Mouse (Mus musculus) E14TG2a.4 (cell line): ENCODE measurements around the gene Pigq.
A peak's percentile ranks its signal among the peaks of the same experiment; 100 is the strongest.

Experiments used
- H3K27me3 ChIP-seq: 2 replicates; pipeline ENCODE4 v1.6.1; 2014; ENCODE audit warnings: low read length, control low read depth; ENCODE audit not compliant: insufficient read depth
- H3K36me3 ChIP-seq: 2 replicates; pipeline ENCODE4 v1.6.1; 2014; ENCODE audit warnings: low read length, control low read depth; ENCODE audit not compliant: insufficient read depth
- H3K4me1 ChIP-seq: replicated peaks from 2 replicates; pipeline ENCODE4 v1.6.1; 2014; ENCODE audit warnings: low read depth, low read length, control low read depth
- H3K4me3 ChIP-seq: replicated peaks from 2 replicates; pipeline ENCODE4 v1.5.1; 2014; ENCODE audit warnings: mild to moderate bottlenecking, low read length
- H3K9me3 ChIP-seq: 2 replicates; pipeline ENCODE4 v1.6.1; 2014; ENCODE audit warnings: low read length, control low read depth
- CTCF ChIP-seq: conservative IDR thresholded peaks from 2 replicates; pipeline ENCODE4 v1.5.1; 2014; ENCODE audit warnings: low read length
- NANOG ChIP-seq: IDR thresholded peaks from 2 replicates; pipeline ENCODE4 v1.6.1; 2014; ENCODE audit warnings: borderline replicate concordance, low read length, mixed read lengths
- POU5F1 ChIP-seq: IDR thresholded peaks from 2 replicates; pipeline ENCODE4 v1.6.1; 2014; ENCODE audit warnings: low read length, borderline replicate concordance

Pigq gene

DNA sequence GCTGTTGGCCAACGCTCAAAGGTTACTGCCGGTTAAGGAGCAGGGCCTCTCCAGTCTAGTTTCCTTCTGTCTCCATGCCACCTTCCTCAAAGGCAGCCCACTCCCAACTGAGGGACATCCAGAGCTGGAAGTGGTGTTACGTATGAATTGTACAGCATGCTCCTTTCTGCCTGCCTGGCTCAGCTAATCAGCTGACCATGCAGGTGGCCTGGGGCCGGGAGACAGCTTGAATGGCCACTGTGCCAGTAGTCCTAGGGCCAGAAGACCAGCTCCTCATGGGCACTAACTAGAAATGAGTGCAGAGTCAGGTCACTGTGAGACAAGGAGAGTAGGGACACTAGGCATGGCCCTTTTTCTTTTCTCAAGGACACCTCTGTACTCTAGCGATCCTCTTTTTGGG, 8.4 kb upstream of the Pigq start:
- no peak for TF ChIP-seq POU5F1
- TF ChIP-seq CTCF: no peak
- TF ChIP-seq NANOG: no peak
- Histone ChIP-seq H3K4me3 (no peak overlapping the region), H3K9me3 (no peaks in the 10 kb centered on the region), H3K4me1 (peaks cover 13% of the 10 kb centered on the region), H3K27me3 (peaks cover 49% of the 10 kb centered on the region), H3K36me3 (no peaks in the 10 kb centered on the region)

DNA sequence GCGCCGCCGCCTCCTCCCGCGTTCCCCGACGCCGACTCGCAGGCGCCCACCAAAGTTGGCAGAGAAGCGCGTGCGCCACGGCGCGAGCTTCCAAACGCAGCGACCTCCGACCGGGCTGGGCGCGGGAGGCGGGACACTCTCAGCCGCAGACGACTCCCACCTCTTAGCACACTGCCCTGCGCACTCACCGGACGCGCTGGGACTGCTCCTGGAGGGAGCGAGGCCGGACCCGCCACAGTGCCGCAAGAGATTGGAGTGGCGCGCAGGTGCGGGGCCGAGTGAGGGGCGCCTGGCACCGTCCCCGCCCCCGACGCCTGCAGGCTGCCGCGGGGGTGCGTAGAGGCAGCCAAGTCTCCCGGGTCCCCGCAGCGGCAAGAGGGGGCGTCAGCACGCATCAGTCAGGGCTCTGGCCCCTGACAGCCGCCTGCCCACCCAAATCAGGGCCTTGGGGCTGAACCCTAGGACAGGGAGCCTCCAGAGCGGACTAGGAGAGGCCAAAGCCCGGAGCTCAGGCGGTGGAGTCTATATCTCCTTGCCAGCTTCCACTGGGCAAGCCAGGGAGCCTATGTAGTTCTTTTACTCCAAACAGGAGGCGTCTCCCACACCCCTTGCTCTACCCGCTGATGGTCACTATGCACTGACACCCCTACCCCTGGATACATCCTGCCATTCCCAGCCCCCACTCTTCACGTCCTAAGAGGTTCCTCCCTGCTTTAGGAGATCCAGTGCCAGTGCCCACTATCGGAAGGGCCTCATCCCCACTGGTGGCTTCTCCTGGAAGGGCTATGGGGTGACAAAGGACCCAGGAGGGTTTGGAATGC, 7.3 kb upstream of the Pigq start, which contains the start of gene A930017K11Rik:
TSS of gene A930017K11Rik (minus strand) at position 763 of the 821 bp plus-strand sequence.
- Histone ChIP-seq H3K4me3 (peak within 1 kb of the TSS; percentile 84), H3K36me3 (no peaks in the 10 kb centered on the region), H3K27me3 (peaks cover 52% of the 10 kb centered on the region), H3K9me3 (no peaks in the 10 kb centered on the region), H3K4me1 (peaks cover 13% of the 10 kb centered on the region)
- TF ChIP-seq NANOG (no peak), CTCF (no peak), POU5F1 (no peak)

DNA sequence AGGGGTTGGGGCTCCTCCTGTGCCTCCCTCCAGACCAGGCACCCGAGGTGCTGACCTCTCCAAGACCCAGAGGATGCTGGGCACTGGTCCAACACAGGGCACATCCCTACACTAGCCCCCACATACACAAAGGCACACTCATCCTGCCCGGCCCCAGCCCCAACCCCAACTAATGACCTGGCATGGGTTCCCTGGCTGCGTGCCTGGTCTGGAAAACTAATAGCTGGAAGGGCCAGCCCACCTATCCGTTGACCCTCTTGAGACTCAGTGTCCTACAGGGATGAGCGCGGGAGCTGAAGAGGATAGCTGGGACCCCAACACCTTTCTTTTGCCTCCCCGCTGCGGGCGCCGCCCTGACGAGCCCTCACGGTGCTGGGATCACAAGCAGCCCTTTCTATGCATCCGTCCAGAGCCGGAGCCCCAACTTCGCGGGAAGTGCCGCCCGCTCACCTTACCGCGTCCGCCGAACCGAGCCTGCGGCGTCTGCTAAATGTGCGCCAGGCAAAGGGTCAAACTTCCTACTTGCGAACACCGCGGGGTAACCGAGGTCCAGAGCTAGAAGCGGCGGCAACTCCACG, 6.6 kb upstream of the Pigq start:
- peak overlapping the region; percentile 84 for H3K4me3 ChIP-seq
- TF ChIP-seq POU5F1 (no peak), CTCF (no peak), NANOG (no peak)
- H3K27me3 ChIP-seq: peaks cover 52% of the 10 kb centered on the region
- peaks cover 14% of the 10 kb centered on the region for H3K4me1 ChIP-seq
- no peaks in the 10 kb centered on the region for H3K9me3 ChIP-seq
- no peaks in the 10 kb centered on the region for H3K36me3 ChIP-seq

DNA sequence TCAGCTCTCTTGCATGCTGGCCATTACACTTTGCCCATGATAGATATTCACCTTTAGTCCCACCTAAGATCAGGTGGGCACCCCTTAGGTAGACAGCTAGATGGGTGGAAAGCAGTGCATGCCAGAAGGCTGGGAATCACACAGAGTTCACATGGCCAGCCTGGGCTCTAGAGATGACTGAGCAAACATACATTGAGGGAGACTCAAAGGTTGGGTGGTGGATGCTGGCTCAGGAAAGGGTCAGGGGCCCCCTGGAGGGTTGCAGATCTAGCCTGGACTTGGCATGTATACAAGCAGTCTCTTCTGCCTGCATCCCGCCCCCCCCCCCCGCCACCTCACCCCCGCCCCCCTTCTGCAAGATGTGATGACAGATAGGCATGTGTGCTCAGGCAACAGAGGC, 6.0 kb upstream of the Pigq start:
- peaks cover 20% of the 10 kb centered on the region for H3K4me1 ChIP-seq
- H3K27me3 ChIP-seq: peaks cover 52% of the 10 kb centered on the region
- H3K4me3 ChIP-seq: peak overlapping the region; percentile 84
- no peaks in the 10 kb centered on the region for H3K9me3 ChIP-seq
- no peaks in the 10 kb centered on the region for H3K36me3 ChIP-seq
- TF ChIP-seq POU5F1 (no peak), CTCF (no peak), NANOG (no peak)

DNA sequence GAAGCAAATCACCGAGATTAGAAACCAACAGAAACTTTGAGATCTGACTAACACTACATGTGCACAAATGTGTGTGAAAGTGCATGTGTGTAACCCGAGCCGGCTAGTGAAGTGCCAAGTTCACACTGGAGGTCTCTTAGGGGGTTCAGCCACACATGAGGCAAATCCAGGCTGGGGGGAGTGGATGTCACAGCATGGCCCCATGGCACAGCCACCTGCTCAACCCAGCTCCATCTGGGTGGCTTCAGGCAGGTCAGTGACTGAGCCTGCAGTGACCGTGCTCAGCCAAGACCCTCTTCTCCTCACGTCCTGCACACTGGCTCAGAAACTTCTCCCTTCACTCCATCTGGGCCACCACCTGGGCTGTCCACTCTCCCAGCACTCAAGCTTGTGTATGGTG, 5.2 kb upstream of the Pigq start:
- TF ChIP-seq CTCF (no peak), NANOG (no peak), POU5F1 (no peak)
- H3K36me3 ChIP-seq: no peaks in the 10 kb centered on the region
- peaks cover 52% of the 10 kb centered on the region for H3K27me3 ChIP-seq
- H3K4me1 ChIP-seq: peaks cover 27% of the 10 kb centered on the region
- no peak overlapping the region for H3K4me3 ChIP-seq
- no peaks in the 10 kb centered on the region for H3K9me3 ChIP-seq

DNA sequence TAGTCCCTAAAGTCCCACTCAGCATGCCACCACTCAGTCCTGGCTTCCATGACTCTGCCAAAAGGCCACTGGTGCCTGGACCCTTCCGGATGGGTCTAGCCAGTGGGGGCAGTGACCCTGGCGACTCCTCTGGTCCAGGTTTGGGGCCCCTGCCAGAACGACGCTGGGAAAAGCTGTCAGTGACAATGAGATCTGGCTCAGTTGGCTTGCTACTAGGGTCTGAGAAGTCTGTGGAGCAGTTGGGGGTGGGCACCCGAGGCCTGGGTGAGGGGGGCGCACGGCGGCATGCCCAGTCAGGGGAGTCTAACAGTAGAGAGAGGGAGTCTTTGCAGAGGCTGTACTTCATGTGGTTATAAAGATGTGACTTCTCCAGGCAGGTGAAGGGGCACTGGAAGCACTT, 3.3 kb upstream of the Pigq start:
- Histone ChIP-seq H3K4me3 (no peak overlapping the region), H3K27me3 (peaks cover 41% of the 10 kb centered on the region), H3K36me3 (no peaks in the 10 kb centered on the region), H3K9me3 (no peaks in the 10 kb centered on the region), H3K4me1 (peaks cover 44% of the 10 kb centered on the region)
- no peak for TF ChIP-seq POU5F1
- TF ChIP-seq NANOG: no peak
- no peak for TF ChIP-seq CTCF

DNA sequence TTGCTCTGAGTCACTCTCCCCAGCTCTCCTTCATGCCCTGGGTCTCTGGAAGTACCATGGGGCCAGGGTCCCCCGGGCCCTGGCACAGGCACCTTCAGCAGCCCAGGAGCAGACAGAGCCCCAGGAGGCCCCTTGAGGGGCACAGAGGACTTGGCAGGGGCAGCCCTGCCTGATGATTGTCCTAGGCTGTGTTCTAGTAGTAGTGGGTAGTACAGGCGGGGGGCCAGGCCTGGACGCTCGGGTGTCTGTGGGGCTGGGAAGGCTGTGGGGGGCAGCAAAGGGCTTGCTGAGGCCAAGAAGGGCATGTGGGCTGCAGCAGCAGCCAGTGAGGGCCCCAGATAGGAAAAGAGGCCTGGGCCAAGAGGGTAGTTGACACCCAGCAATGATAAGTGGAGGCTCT, 2.8 kb upstream of the Pigq start:
- H3K36me3 ChIP-seq: no peaks in the 10 kb centered on the region
- H3K4me3 ChIP-seq: no peak overlapping the region
- no peaks in the 10 kb centered on the region for H3K9me3 ChIP-seq
- TF ChIP-seq POU5F1 (no peak), CTCF (no peak), NANOG (no peak)
- peaks cover 49% of the 10 kb centered on the region for H3K4me1 ChIP-seq
- peaks cover 36% of the 10 kb centered on the region for H3K27me3 ChIP-seq

DNA sequence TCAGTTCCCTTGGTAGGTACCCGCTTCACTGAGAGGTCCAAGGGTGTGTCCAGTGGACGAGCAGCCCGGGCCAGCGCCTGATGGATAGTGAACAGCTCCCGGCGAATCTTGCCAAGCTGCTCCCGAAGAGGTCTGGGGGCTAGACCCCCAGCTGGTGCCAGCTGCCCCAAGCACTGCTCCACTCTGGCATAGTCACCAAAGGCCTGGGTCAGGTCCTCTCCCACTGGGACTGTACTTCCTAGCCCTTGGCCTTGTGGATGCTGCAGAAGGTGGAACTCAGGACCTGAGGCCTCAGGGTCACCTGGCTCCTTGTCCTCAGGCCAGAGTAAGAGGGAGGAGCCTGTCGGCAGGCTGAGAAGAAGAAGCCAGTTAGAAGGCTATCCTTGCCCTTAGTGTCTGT, 2.2 kb upstream of the Pigq start:
- Histone ChIP-seq H3K4me3 (no peak overlapping the region), H3K36me3 (no peaks in the 10 kb centered on the region), H3K27me3 (peaks cover 29% of the 10 kb centered on the region), H3K9me3 (no peaks in the 10 kb centered on the region), H3K4me1 (peaks cover 50% of the 10 kb centered on the region)
- TF ChIP-seq POU5F1: no peak
- no peak for TF ChIP-seq CTCF
- no peak for TF ChIP-seq NANOG
